Mouse (Mus musculus): ENCODE data around the gene Gm26897.

Gm26897 gene

GRCm38 (mm10) chr5:111733851-111734250 lies at the start of gene Gm26897:
Gene Gm26897 (plus strand): TSS chr5:111733924.
- DNase-seq (ENCODE audit: low spot score in 2 of 2): no peak

- no peak for DNase-seq (ENCODE audit: low spot score in 2 of 2)
Observed at GRCm38 (mm10) chr5:111687370-111687769, 46.4 kb upstream of the Gm26897 start.

- no peak for DNase-seq (ENCODE audit: low spot score in 2 of 2)
Observed at GRCm38 (mm10) chr5:111688584-111688983, 45.1 kb upstream of the Gm26897 start.

GRCm38 (mm10) chr5:111697996-111698395 lies 35.7 kb upstream of the Gm26897 start:
- DNase-seq (ENCODE audit: low spot score in 2 of 2): no peak

- DNase-seq (ENCODE audit: low spot score in 2 of 2): no peak
Observed at GRCm38 (mm10) chr5:111699711-111700303, 33.9 kb upstream of the Gm26897 start.

GRCm38 (mm10) chr5:111701634-111702329 lies 31.9 kb upstream of the Gm26897 start:
- DNase-seq (ENCODE audit: low spot score in 2 of 2): no peak

- DNase-seq (ENCODE audit: low spot score in 2 of 2): no peak
Observed at GRCm38 (mm10) chr5:111703586-111703985, 30.1 kb upstream of the Gm26897 start.

- no peak for DNase-seq (ENCODE audit: low spot score in 2 of 2)
Observed at GRCm38 (mm10) chr5:111704326-111704725, 29.4 kb upstream of the Gm26897 start.

DNA sequence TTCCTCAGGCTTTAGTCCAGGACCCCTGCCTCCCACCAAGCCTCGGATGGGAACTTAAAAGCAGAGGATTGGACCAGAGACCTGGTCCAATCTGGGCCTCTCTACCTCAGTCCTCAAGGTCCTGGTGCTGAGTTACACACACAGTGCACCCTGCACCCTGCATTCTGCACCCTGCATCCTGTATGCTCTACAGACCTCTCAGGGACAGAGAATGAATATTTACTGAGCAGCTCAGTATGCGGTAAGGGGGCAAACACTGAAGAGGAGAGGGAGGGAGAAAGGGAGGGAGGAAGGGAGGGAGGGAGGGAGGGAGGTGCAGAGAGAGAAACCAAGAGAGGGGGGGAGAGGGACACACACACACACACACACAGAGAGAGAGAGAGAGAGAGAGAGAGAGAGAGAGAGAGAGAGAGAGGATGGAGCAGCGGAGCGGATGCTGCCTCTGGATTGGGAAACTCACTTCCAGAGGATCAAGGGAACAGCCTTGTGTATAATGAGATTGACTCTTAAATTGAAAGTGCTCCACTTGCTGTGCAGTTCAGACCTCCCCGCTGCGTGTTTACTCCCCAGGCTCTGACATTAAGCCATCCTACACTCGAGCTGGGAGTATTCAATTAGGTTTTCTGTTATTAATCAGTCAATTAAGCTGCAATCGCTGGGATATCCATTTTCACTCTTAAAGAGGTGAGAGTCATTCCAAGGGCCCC lies 24.4 kb upstream of the Gm26897 start:
- DNase-seq (ENCODE audit: low spot score in 2 of 2): no peak

DNA sequence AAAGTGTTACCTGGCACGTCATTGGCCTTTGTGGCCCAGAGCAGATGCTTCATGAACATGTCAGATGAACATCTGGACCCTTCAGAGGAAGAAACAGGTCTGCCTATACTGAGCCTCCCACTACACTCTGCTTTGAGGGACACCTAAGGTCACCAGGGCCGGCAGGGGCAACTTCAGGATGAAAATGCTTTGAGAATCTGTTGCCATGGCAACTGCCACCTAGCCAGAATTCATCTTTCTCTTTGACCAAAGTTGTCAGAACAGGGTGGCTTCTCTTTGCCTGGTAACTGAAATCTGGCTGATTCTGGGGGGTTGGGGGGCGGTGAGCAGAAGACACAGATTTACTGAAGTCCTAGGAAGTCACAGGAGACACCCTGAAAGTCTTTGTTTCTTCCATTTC lies 14.7 kb upstream of the Gm26897 start:
- DNase-seq (ENCODE audit: low spot score in 2 of 2): no peak

DNA sequence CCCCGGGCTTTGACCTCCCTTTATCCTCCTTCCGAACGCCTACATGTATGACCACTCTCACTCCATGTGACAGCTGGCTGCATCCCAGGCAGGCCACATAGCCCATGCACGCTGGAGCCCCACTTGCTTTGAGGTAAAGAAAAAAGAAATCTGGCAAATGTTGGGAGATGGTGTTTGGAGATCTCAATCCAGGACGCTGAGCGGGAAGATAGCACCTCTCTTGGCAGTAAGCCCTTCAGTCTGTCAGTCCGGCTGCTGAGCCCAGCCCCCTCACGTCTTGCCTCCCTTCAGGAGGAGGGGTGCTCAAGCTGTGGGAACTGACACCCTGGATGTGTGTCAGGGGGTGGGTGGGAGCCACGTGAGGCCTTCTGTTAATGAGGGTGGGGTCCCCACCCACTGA lies 13.0 kb upstream of the Gm26897 start:
- DNase-seq (ENCODE audit: low spot score in 2 of 2): no peak

DNA sequence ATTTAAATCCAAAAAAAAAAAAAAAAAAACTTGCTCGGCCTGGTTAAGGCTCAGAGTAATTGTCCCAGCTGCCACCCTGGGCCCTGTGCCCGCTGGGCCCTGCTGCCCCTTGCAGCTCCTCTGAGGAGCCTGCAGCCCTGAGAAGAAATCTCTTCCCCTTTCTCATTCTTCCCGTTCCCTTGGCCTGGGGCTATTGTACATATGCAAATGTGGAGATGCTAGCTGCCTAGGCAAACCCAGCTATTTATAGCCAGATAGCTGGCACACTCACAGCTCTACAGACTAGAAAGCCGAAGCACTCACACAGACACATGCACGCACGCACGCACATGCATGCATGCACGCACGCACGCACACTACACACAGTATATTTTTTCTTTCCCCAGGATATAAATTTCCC lies 9.0 kb upstream of the Gm26897 start:
- no peak for DNase-seq (ENCODE audit: low spot score in 2 of 2)

GRCm38 (mm10) chr5:111725195-111725920 lies 8.4 kb upstream of the Gm26897 start:
- DNase-seq (ENCODE audit: low spot score in 2 of 2): peak in 1 of 2 experiments; percentile 9

DNA sequence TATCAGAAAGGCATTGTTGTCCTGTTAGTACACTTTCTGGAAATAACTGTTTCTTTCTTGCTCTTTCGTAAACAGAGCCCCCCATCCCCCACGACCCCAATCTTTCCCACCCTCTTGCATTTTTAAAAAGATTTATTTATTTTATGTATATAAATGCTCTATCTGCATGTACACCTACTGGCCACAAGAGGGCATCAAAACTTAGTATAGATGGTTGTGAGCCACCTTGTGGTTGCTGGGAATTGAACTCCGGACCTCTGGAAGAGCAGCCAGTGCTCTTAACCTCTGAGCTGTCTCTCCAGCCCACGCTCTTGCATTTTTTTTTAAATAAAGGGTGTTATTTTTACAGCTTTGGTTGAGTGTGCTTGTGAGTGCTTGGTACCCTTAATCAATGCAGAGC lies 5.3 kb upstream of the Gm26897 start:
- DNase-seq (ENCODE audit: low spot score in 2 of 2): no peak

GRCm38 (mm10) chr5:111730560-111731167 lies 3.1 kb upstream of the Gm26897 start:
- DNase-seq (ENCODE audit: low spot score in 2 of 2): no peak

DNA sequence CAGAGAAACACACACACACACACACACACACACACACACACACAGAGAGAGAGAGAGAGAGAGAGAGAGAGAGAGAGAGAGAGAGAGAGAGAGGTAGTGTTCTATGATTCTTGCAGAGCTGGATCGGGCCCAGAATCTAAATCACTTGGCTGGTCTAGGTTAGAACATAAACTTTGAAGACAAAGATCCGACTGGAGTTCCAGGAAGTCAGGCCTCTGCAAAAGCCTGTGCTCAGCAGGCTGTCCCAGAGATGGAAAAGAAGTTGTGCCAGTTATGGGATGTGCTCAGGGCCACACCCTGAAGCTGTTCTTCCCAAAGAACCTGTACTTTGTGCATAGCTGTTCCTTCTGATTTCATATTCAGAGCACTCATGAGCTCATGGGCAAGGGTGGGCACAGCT lies 1.5 kb upstream of the Gm26897 start:
- no peak for DNase-seq (ENCODE audit: low spot score in 2 of 2)

- no peak for DNase-seq (ENCODE audit: low spot score in 2 of 2)
Observed at GRCm38 (mm10) chr5:111739480-111739879, 5.8 kb downstream of the Gm26897 start.

- DNase-seq (ENCODE audit: low spot score in 2 of 2): no peak
Observed at GRCm38 (mm10) chr5:111740384-111741275, 6.9 kb downstream of the Gm26897 start.

DNA sequence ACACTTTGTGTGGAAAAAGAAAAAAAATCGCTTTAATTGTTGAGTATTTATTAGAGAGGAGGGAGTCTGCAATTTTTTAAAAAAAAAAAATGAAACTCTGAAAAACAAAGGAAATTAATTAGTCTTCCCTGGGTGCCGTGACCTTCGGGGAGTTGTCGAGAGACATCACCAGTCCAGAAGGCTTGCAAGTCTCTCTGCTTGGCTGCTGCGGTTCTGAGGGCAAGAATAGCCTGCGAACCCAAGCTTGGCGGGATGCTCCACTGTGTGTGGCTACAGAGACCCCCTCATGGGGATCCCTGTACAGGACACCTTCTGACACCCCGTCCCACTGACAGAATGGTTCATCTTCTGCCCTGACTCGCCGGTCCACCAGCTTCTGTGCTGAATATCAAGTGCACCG lies 7.6 kb downstream of the Gm26897 start:
- no peak for DNase-seq (ENCODE audit: low spot score in 2 of 2)

DNA sequence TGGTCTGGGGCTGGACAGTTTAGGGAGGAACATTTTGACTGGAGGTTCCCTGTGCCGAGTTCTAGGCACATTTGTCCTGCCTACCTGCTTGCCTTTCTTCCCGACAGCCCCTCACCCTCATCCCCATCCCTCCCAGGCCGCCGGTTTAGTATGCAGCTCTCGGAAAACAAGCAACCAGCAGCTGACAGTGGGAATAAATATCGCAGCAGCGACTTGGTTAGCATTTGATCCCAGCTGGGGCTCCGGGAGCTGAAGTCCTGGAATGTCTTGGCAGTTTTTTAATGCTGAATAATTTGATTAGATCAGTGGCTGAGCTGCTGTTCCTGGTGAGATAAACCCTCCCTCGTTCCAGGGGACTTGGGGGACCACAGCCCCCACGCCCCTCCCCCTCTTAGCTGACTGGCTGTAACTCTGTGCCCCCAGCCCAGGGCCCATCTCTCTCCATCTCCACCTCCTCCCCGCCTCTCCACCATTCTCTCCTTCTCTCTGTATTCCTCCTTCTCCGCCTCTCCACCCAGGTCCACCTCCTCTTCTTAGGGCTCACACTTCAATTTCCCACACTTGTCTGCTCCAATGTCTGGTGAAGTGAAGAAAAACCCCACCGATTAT lies 8.7 kb downstream of the Gm26897 start:
- no peak for DNase-seq (ENCODE audit: low spot score in 2 of 2)

Measured in urinary bladder, postnatal 36 days (tissue).